Mouse (Mus musculus) 3134 (cell line): ENCODE measurements around the gene Map1s.

Source experiments
- DNase-seq: peaks from one replicate; pipeline ENCODE4 v3.0.0-alpha.2; 2011; ENCODE audit warnings: low spot score; ENCODE audit not compliant: insufficient read length; ENCODE audit errors: extremely low read depth

The Map1s gene

GRCm38 (mm10) chr8:70905831-70906736, at the start of gene Map1s:
Gene Map1s, plus strand, starts transcription at chr8:70905932.
- DNase-seq = peak; percentile 82

- no peak for DNase-seq
Observed at GRCm38 (mm10) chr8:70856028-70856427, 49.7 kb upstream of the Map1s start.

GRCm38 (mm10) chr8:70856541-70857197, 49.1 kb upstream of the Map1s start:
- DNase-seq = no peak

- no peak for DNase-seq
Observed at GRCm38 (mm10) chr8:70857516-70857915, 48.2 kb upstream of the Map1s start.

- no peak for DNase-seq
Observed at GRCm38 (mm10) chr8:70862824-70863641, 42.7 kb upstream of the Map1s start, which contains the start of gene Kcnn1. Gene Kcnn1, minus strand, starts transcription at chr8:70863258.

GRCm38 (mm10) chr8:70863956-70864711, 41.6 kb upstream of the Map1s start:
- peak; percentile 54 for DNase-seq

GRCm38 (mm10) chr8:70864712-70865221, 41.0 kb upstream of the Map1s start:
- peak; percentile 57 for DNase-seq

- DNase-seq = peak; percentile 95
Observed at GRCm38 (mm10) chr8:70865350-70866000, 40.3 kb upstream of the Map1s start.

GRCm38 (mm10) chr8:70866001-70866520, 39.7 kb upstream of the Map1s start:
- DNase-seq = no peak

- no peak for DNase-seq
Observed at GRCm38 (mm10) chr8:70866566-70866965, 39.2 kb upstream of the Map1s start.

- DNase-seq = no peak
Observed at GRCm38 (mm10) chr8:70868559-70869198, 37.1 kb upstream of the Map1s start.

GRCm38 (mm10) chr8:70869199-70869571, 36.5 kb upstream of the Map1s start:
- DNase-seq = no peak

- DNase-seq = no peak
Observed at GRCm38 (mm10) chr8:70869601-70870041, 36.1 kb upstream of the Map1s start.

- DNase-seq = no peak
Observed at GRCm38 (mm10) chr8:70871195-70871807, 34.4 kb upstream of the Map1s start.

GRCm38 (mm10) chr8:70872643-70873363, 32.9 kb upstream of the Map1s start:
- peak; percentile 49 for DNase-seq

GRCm38 (mm10) chr8:70873364-70873985, 32.3 kb upstream of the Map1s start, which contains the start of gene Ccdc124:
Gene Ccdc124, minus strand, starts transcription at chr8:70873935.
- peak; percentile 91 for DNase-seq

- DNase-seq = no peak
Observed at GRCm38 (mm10) chr8:70874441-70874840, 31.3 kb upstream of the Map1s start.
